ENCODE assay signal across 17 mouse cellular contexts in genomic region chr2:163711368-163711868, GRCm38 (mm10). TPM values are rescaled to one million over a fixed set of nuclear protein-coding genes. Genes with fewer than 3 reads are reported as not detected.
DNase-seq lines count a peak whose midpoint lies in the region; ATAC-seq and TF ChIP-seq lines count a peak whose summit lies in the region.
"Had no signal": no experiment of that assay in that cellular context is flagged by ENCODE, and none has a peak within 500 bp of the region (broad histone marks: within the 10 kb centered on the region; RNA-seq: fewer than 3 reads in every experiment).

No protein-coding gene starts in this region.

- 80% methylated on average over 8 of the region's 8 CpGs for WGBS in embryonic facial prominence, embryonic 14.5 days
- 92% methylated on average over 8 of the region's 8 CpGs for WGBS in embryonic facial prominence, embryonic 10.5 days
- WGBS in heart, embryonic 13.5 days = 78% methylated on average over 8 of the region's 8 CpGs
- 83% methylated on average over 8 of the region's 8 CpGs for WGBS in heart, embryonic 11.5 days (ENCODE audit: insufficient replicate concordance)
- 79% methylated on average over 8 of the region's 8 CpGs for WGBS in heart, embryonic 16.5 days
- WGBS in hindbrain, embryonic 14.5 days = 92% methylated on average over 8 of the region's 8 CpGs

- no peaks in the 10 kb centered on the region for H3K36me3 ChIP-seq in embryonic facial prominence, embryonic 14.5 days (ENCODE audit: control insufficient read depth, insufficient read depth, low read length)
- peaks cover 23% of the 10 kb centered on the region for H3K36me3 ChIP-seq in embryonic facial prominence, embryonic 10.5 days (replicated peaks)
- H3K36me3 ChIP-seq in heart, embryonic 13.5 days = peaks cover 3% of the 10 kb centered on the region; the same call in 1 of the 2 replicates
- H3K36me3 ChIP-seq in heart, embryonic 11.5 days (ENCODE audit: control insufficient read depth, insufficient read depth, low read length) = no peaks in the 10 kb centered on the region
- no peaks in the 10 kb centered on the region for H3K36me3 ChIP-seq in heart, embryonic 16.5 days (ENCODE audit: control insufficient read depth, insufficient read depth)
- H3K36me3 ChIP-seq in hindbrain, embryonic 14.5 days (replicated peaks; ENCODE audit: control insufficient read depth, insufficient read depth) = no peaks in the 10 kb centered on the region
- H3K36me3 ChIP-seq: midbrain, embryonic 13.5 days; neural tube, embryonic 12.5 days had no signal

- no peaks in the 10 kb centered on the region for H3K27me3 ChIP-seq in embryonic facial prominence, embryonic 14.5 days (replicated peaks; ENCODE audit: control insufficient read depth, insufficient read depth, low read length)
- no peaks in the 10 kb centered on the region for H3K27me3 ChIP-seq in embryonic facial prominence, embryonic 10.5 days (replicated peaks; ENCODE audit: low read depth, poor library complexity, severe bottlenecking)
- no peaks in the 10 kb centered on the region for H3K27me3 ChIP-seq in heart, embryonic 13.5 days (replicated peaks)
- no peaks in the 10 kb centered on the region for H3K27me3 ChIP-seq in heart, embryonic 11.5 days (ENCODE audit: control insufficient read depth, insufficient read depth, low read length)
- no peaks in the 10 kb centered on the region for H3K27me3 ChIP-seq in heart, embryonic 16.5 days (ENCODE audit: control insufficient read depth, insufficient read depth, low read length)
- H3K27me3 ChIP-seq in hindbrain, embryonic 14.5 days (ENCODE audit: control insufficient read depth, insufficient read depth, low read length) = no peaks in the 10 kb centered on the region
- H3K27me3 ChIP-seq: liver, embryonic 15.5 days; midbrain, embryonic 13.5 days; neural tube, embryonic 12.5 days had no signal

- TF ChIP-seq CTCF in left cerebral cortex, adult 2 months (IDR thresholded peaks at IDR 0.05) = no peak

- no peak for ATAC-seq in embryonic facial prominence, embryonic 14.5 days (ENCODE audit: low read depth)
- ATAC-seq in heart, embryonic 13.5 days (ENCODE audit: extremely low read depth, insufficient number of reproducible peaks, low FRiP score, low TSS enrichment) = no peak
- no peak for ATAC-seq in heart, embryonic 11.5 days (replicated peaks; ENCODE audit: insufficient number of reproducible peaks, low FRiP score, low TSS enrichment)
- no peak for ATAC-seq in heart, embryonic 16.5 days (replicated peaks; ENCODE audit: extremely low read depth, insufficient read depth, low FRiP score)
- no peak for ATAC-seq in hindbrain, embryonic 14.5 days (ENCODE audit: low FRiP score)
- ATAC-seq: activated CD4-positive, CD25-positive, alpha-beta regulatory T cell, adult 4 months; midbrain, embryonic 13.5 days had no signal

- no peaks in the 10 kb centered on the region for H3K9me3 ChIP-seq in embryonic facial prominence, embryonic 14.5 days (ENCODE audit: control insufficient read depth, low read length)
- H3K9me3 ChIP-seq in embryonic facial prominence, embryonic 10.5 days = no peaks in the 10 kb centered on the region
- H3K9me3 ChIP-seq in heart, embryonic 13.5 days = no peaks in the 10 kb centered on the region
- no peaks in the 10 kb centered on the region for H3K9me3 ChIP-seq in heart, embryonic 11.5 days (replicated peaks; ENCODE audit: control insufficient read depth, low read length)
- H3K9me3 ChIP-seq in heart, embryonic 16.5 days (replicated peaks; ENCODE audit: control insufficient read depth, low read length) = no peaks in the 10 kb centered on the region
- no peaks in the 10 kb centered on the region for H3K9me3 ChIP-seq in hindbrain, embryonic 14.5 days (ENCODE audit: control insufficient read depth, low read length)
- H3K9me3 ChIP-seq: liver, embryonic 15.5 days; midbrain, embryonic 13.5 days; neural tube, embryonic 12.5 days had no signal

- no peak overlapping the region for H3K4me3 ChIP-seq in embryonic facial prominence, embryonic 14.5 days (ENCODE audit: low read depth, low read length)
- H3K4me3 ChIP-seq in embryonic facial prominence, embryonic 10.5 days = no peak overlapping the region
- no peak overlapping the region for H3K4me3 ChIP-seq in heart, embryonic 13.5 days
- H3K4me3 ChIP-seq in heart, embryonic 11.5 days (ENCODE audit: low read depth, low read length) = no peak overlapping the region
- H3K4me3 ChIP-seq in left cerebral cortex, adult 2 months = no peak overlapping the region
- no peak overlapping the region for H3K4me3 ChIP-seq in heart, embryonic 16.5 days (ENCODE audit: low read length)
- H3K4me3 ChIP-seq in hindbrain, embryonic 14.5 days (replicated peaks; ENCODE audit: low read length) = no peak overlapping the region
- H3K4me3 ChIP-seq: liver, embryonic 15.5 days; midbrain, embryonic 13.5 days; neural tube, embryonic 12.5 days had no signal

- DNase-seq in embryonic facial prominence, embryonic 14.5 days (ENCODE audit: low spot score) = peak; percentile 24
- no peak for DNase-seq in embryonic facial prominence, embryonic 10.5 days (ENCODE audit: low spot score)
- no peak for DNase-seq in left cerebral cortex, adult 2 months (ENCODE audit: extremely low spot score in 1 of 2, low spot score in 2 of 2)
- no peak for DNase-seq in left cerebral cortex, postnatal 4 days
- no peak for DNase-seq in hindbrain, embryonic 14.5 days (ENCODE audit: low spot score)
- DNase-seq: adrenal gland, postnatal 10 days; cerebellum, adult 11-12 months; cerebellum, postnatal 14 days; embryo, embryonic 11 days; gastrocnemius, postnatal 14 days had no signal

- H3K9ac ChIP-seq in embryonic facial prominence, embryonic 14.5 days (ENCODE audit: low read depth, low read length) = no peak overlapping the region
- H3K9ac ChIP-seq in heart, embryonic 13.5 days = peak overlapping the region; percentile 63; the same call in 1 of the 2 replicates
- no peak overlapping the region for H3K9ac ChIP-seq in heart, embryonic 11.5 days (ENCODE audit: low read depth, low read length)
- H3K9ac ChIP-seq in heart, embryonic 16.5 days (ENCODE audit: low read length) = peak overlapping the region; percentile 61; the same call in 1 of the 2 replicates
- H3K9ac ChIP-seq in hindbrain, embryonic 14.5 days = no peak overlapping the region
- H3K9ac ChIP-seq: liver, embryonic 15.5 days; midbrain, embryonic 13.5 days; neural tube, embryonic 12.5 days had no signal

- intact Hi-C loops in left cerebral cortex, adult 2 months (cut with DNase I) = loop anchor here (2.0 kb wide), 1 partner anchor 37 kb away; no protein-coding TSS in a partner anchor
- intact Hi-C loops in left cerebral cortex, postnatal 4 days (cut with DNase I) = no loop called here

- 0 out of 2 replicates have a peak, but pooled peaks cover 11% of the 10 kb centered on the region for H3K4me1 ChIP-seq in embryonic facial prominence, embryonic 14.5 days (ENCODE audit: control insufficient read depth, insufficient read depth, low read length)
- H3K4me1 ChIP-seq in embryonic facial prominence, embryonic 10.5 days = peaks cover 9% of the 10 kb centered on the region
- peaks cover 76% of the 10 kb centered on the region for H3K4me1 ChIP-seq in heart, embryonic 13.5 days
- peaks cover 44% of the 10 kb centered on the region for H3K4me1 ChIP-seq in heart, embryonic 11.5 days (ENCODE audit: control insufficient read depth, insufficient read depth, low read length)
- H3K4me1 ChIP-seq in heart, embryonic 16.5 days (ENCODE audit: control insufficient read depth, insufficient read depth, low read length) = peaks cover 59% of the 10 kb centered on the region
- H3K4me1 ChIP-seq in hindbrain, embryonic 14.5 days (replicated peaks; ENCODE audit: control insufficient read depth, insufficient read depth, low read length) = no peaks in the 10 kb centered on the region

- H3K4me2 ChIP-seq in embryonic facial prominence, embryonic 14.5 days (ENCODE audit: low read depth, low read length) = no peak overlapping the region
- H3K4me2 ChIP-seq in heart, embryonic 13.5 days = no peak overlapping the region
- H3K4me2 ChIP-seq in heart, embryonic 11.5 days = no peak overlapping the region
- no peak overlapping the region for H3K4me2 ChIP-seq in heart, embryonic 16.5 days (ENCODE audit: low read depth, low read length)
- no peak overlapping the region for H3K4me2 ChIP-seq in hindbrain, embryonic 14.5 days (replicated peaks)
- H3K4me2 ChIP-seq: liver, embryonic 15.5 days; midbrain, embryonic 13.5 days; neural tube, embryonic 12.5 days had no signal

- no peak overlapping the region for H3K27ac ChIP-seq in embryonic facial prominence, embryonic 14.5 days (replicated peaks; ENCODE audit: low read depth, low read length)
- H3K27ac ChIP-seq in embryonic facial prominence, embryonic 10.5 days (replicated peaks) = no peak overlapping the region
- H3K27ac ChIP-seq in heart, embryonic 13.5 days (replicated peaks) = peak overlapping the region; percentile 77
- H3K27ac ChIP-seq in heart, embryonic 11.5 days (ENCODE audit: low read depth, low read length) = no peak overlapping the region
- H3K27ac ChIP-seq in left cerebral cortex, adult 2 months = peak overlapping the region; percentile 34
- peak overlapping the region; percentile 77 for H3K27ac ChIP-seq in heart, embryonic 16.5 days (ENCODE audit: low read length)
- no peak overlapping the region for H3K27ac ChIP-seq in hindbrain, embryonic 14.5 days
- H3K27ac ChIP-seq: liver, embryonic 15.5 days; midbrain, embryonic 13.5 days; neural tube, embryonic 12.5 days had no signal

RNA-seq across cellular contexts. Expression of gene Ada, which starts 38.6 kb away (rescaled TPM):
- polyA plus RNA-seq in embryonic facial prominence, embryonic 14.5 days (2014; fragmentation: Nextera tagmentation; extraction: Ambion mirVana) = 7.2 and 10.4 TPM in 2 replicates
- polyA plus RNA-seq in embryonic facial prominence, embryonic 10.5 days (2016; fragmentation: Nextera tagmentation; extraction: Ambion mirVana) = 9.7 and 11.1 TPM in 2 replicates
- polyA plus RNA-seq in heart, embryonic 13.5 days (2015; fragmentation: Nextera tagmentation; extraction: Ambion mirVana) = 3.6 and 3.7 TPM in 2 replicates
- polyA plus RNA-seq in heart, embryonic 11.5 days (2014; fragmentation: Nextera tagmentation; extraction: Ambion mirVana) = 3.8 and 4.3 TPM in 2 replicates
- total RNA-seq in left cerebral cortex, adult 2 months (2021) = under 1 TPM; 0.79 to 0.93 TPM
- total RNA-seq in left cerebral cortex, postnatal 4 days (2021) = 1 to 10 TPM; 5.0 to 5.9 TPM
- polyA plus RNA-seq in heart, embryonic 16.5 days (2015; fragmentation: Nextera tagmentation; extraction: Ambion mirVana) = 5.9 and 10.9 TPM in 2 replicates
- 3.0 and 3.3 TPM in 2 replicates for polyA plus RNA-seq in hindbrain, embryonic 14.5 days (2014; fragmentation: Nextera tagmentation; extraction: Ambion mirVana)

RNA-seq across cellular contexts. Expression of gene Pkig, which starts 53.2 kb away (rescaled TPM):
- polyA plus RNA-seq in embryonic facial prominence, embryonic 14.5 days (2014; fragmentation: Nextera tagmentation; extraction: Ambion mirVana) = 153 and 165 TPM in 2 replicates
- 189 and 194 TPM in 2 replicates for polyA plus RNA-seq in embryonic facial prominence, embryonic 10.5 days (2016; fragmentation: Nextera tagmentation; extraction: Ambion mirVana)
- polyA plus RNA-seq in heart, embryonic 13.5 days (2015; fragmentation: Nextera tagmentation; extraction: Ambion mirVana) = 233 and 270 TPM in 2 replicates
- 249 and 252 TPM in 2 replicates for polyA plus RNA-seq in heart, embryonic 11.5 days (2014; fragmentation: Nextera tagmentation; extraction: Ambion mirVana)
- 100 to 1,000 TPM; 126 to 129 TPM for total RNA-seq in left cerebral cortex, adult 2 months (2021)
- total RNA-seq in left cerebral cortex, postnatal 4 days (2021) = 10 to 100 TPM; 83.4 to 91.6 TPM
- polyA plus RNA-seq in heart, embryonic 16.5 days (2015; fragmentation: Nextera tagmentation; extraction: Ambion mirVana) = 374 and 420 TPM in 2 replicates
- polyA plus RNA-seq in hindbrain, embryonic 14.5 days (2014; fragmentation: Nextera tagmentation; extraction: Ambion mirVana) = 107 and 117 TPM in 2 replicates

Comparison
In these comparisons a context has a peak if more than half of its experiments do, and no peak if none do; other contexts are left out.
1. H3K27ac ChIP-seq: peak in heart, embryonic 13.5 days (single experiment), left cerebral cortex, adult 2 months (single experiment) and heart, embryonic 16.5 days (single experiment); none in embryonic facial prominence, embryonic 14.5 days (single experiment), embryonic facial prominence, embryonic 10.5 days (single experiment), heart, embryonic 11.5 days (single experiment) and hindbrain, embryonic 14.5 days (single experiment).
2. H3K9ac ChIP-seq: peak in heart, embryonic 13.5 days (single experiment) and heart, embryonic 16.5 days (single experiment); none in embryonic facial prominence, embryonic 14.5 days (single experiment), heart, embryonic 11.5 days (single experiment) and hindbrain, embryonic 14.5 days (single experiment).